Mouse (Mus musculus) megakaryocyte, embryonic 14.5 days (primary cell): ENCODE measurements around the gene Tmem189. TPM values are rescaled to one million over a fixed set of nuclear protein-coding genes. Genes with fewer than 3 reads are reported as not detected.

Experiments
- H3K27me3 ChIP-seq: replicated peaks from 2 replicates; pipeline ENCODE3; 2012; ENCODE audit warnings: inconsistent platforms
- H3K36me3 ChIP-seq: replicated peaks from 2 replicates; pipeline ENCODE3; 2012; ENCODE audit warnings: low read length, inconsistent platforms, mixed read lengths
- H3K4me1 ChIP-seq: 2 replicates; pipeline ENCODE4 v1.6.1; 2012; ENCODE audit warnings: inconsistent platforms
- H3K4me3 ChIP-seq: replicated peaks from 2 replicates; pipeline ENCODE3; 2012; ENCODE audit warnings: moderate library complexity, mild to moderate bottlenecking, inconsistent platforms
- H3K9me3 ChIP-seq: 2 replicates; pipeline ENCODE4 v1.6.1; 2012; ENCODE audit warnings: inconsistent platforms
- FLI1 ChIP-seq: IDR thresholded peaks from 2 replicates; pipeline ENCODE4 v1.6.1; 2012; ENCODE audit warnings: low read length, inconsistent platforms, mixed read lengths
- GATA1 ChIP-seq: IDR thresholded peaks from 3 replicates; pipeline ENCODE4 v1.6.1; 2012; ENCODE audit warnings: mixed read lengths, low read length, inconsistent platforms, borderline replicate concordance
- polyA plus RNA-seq: library from polyadenylated mRNA; stranded (reverse); fragments of >175 nt; gene quantifications from 2 replicates; pipeline ENCODE4 v1.2.3, GENCODE M21; 2012; ENCODE audit warnings: low replicate concordance; ENCODE audit not compliant: insufficient read depth

Tmem189 gene
- 164 and 173 TPM in 2 replicates for polyA plus RNA-seq

DNA sequence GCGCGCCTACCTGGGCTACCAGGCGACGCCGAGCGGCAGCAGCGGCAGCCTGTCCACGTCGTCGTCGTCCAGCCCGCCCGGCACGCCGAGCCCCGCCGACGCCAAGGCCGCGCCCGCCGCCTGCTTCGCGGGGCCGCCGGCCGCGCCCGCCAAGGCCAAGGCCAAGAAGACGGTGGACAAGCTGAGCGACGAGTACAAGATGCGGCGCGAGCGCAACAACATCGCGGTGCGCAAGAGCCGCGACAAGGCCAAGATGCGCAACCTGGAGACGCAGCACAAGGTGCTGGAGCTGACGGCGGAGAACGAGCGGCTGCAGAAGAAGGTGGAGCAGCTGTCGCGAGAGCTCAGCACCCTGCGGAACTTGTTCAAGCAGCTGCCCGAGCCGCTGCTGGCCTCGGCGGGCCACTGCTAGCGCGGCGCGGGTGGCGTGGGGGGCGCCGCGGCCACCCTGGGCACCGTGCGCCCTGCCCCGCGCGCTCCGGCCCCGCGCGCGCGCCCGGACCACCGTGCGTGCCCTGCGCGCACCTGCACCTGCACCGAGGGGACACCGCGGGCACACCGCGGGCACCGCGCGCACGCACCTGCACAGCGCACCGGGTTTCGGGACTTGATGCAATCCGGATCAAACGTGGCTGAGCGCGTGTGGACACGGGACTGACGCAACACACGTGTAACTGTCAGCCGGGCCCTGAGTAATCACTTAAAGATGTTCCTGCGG lies at the start of gene Tmem189:
Gene Tmem189, minus strand, starts transcription at position 322 of the 718 bp plus-strand sequence.
- H3K4me3 ChIP-seq: peak within 1 kb of the TSS; percentile 93
- H3K4me1 ChIP-seq: peaks cover 88% of the 10 kb centered on the region
- no peak for TF ChIP-seq GATA1
- no peak for TF ChIP-seq FLI1
- H3K9me3 ChIP-seq: no peaks in the 10 kb centered on the region
- H3K36me3 ChIP-seq: peaks cover 38% of the 10 kb centered on the region
- H3K27me3 ChIP-seq: peaks cover 27% of the 10 kb centered on the region

DNA sequence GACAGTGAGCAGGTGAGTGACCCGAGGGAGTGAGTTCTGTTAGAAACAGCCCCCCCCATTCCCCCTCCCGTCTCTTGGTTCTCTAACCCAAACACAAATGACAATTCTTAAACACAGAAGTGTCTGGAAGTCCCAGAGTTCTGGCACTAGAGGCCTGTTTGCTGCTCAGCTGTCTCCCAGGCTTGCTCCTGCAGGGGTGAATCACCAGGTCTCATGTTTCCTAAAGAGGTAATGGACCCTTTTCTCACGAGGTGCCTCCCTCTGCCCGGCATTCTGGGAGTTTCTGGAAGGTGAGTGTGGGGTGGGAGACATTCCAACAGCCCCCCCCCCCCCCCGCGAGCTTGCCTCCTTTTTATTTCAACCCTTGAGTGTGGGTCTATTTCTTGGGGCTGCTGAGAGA lies 49.4 kb upstream of the Tmem189 start:
- TF ChIP-seq GATA1 (no peak), FLI1 (no peak)
- Histone ChIP-seq H3K9me3 (no peaks in the 10 kb centered on the region), H3K4me3 (no peak overlapping the region), H3K27me3 (peaks cover 12% of the 10 kb centered on the region), H3K36me3 (no peaks in the 10 kb centered on the region), H3K4me1 (peaks cover 91% of the 10 kb centered on the region)

DNA sequence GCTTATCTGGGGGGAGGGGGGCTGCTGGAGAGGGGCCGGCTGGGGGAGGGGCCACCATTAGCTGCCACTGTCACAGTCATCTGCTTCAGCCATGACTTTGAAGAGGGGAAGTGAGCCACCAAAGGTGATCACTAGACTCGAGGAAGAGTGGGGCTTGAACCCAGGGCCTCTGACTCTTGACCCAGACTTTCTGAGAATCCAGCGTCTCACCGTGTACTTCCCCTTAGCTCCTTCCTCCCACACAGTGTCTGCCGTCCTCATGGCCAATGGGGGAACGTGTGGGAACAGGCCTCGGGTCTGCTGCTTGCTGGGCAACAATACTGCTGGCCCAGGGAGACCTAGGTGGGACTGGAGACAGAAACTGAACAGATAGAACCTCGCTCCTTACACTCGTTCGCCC lies 45.2 kb upstream of the Tmem189 start:
- H3K36me3 ChIP-seq: no peaks in the 10 kb centered on the region
- no peaks in the 10 kb centered on the region for H3K9me3 ChIP-seq
- H3K4me1 ChIP-seq: peaks cover 72% of the 10 kb centered on the region
- H3K4me3 ChIP-seq: no peak overlapping the region
- no peak for TF ChIP-seq FLI1
- H3K27me3 ChIP-seq: peaks cover 51% of the 10 kb centered on the region

DNA sequence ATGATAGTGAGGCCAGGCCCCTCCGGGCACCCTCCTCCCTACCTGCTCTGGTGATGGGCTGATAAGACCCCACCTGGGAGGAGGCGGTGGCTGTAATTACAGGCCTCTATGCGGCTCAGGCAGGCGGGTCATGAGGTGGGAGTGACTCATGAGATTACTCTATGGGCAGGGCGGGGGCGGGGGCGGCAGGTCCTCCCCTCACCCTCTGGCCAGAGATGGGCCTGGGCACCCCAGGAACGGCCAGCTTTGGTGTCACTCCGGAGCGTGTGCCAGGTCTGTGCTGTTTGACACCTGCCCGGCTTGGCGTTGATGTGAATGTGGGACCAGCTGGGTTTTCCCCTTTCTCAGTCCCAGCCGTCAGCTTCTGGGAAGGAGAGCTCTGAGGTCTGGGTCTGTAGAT lies 41.5 kb upstream of the Tmem189 start:
- no peak for TF ChIP-seq FLI1
- TF ChIP-seq GATA1: no peak

DNA sequence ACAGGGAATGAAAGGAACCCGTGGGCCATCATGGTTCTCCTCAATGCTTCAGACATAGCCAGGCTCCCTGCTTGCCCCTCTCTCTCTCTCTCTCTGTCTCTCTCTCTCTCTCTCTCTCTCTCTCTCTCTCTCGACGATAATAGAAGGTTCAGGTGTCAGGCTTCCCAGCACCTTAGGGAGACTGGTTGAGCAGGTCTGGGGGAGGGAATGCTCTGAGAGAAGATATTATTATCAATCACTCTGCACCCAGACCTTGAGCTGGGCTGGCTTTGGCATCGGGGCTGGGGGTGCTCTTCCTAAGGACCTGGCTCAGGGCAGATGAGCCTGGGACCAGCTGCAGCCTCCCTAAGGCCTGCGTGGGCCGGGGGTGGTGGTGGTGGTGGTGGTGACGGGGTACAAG lies 40.4 kb upstream of the Tmem189 start:
- H3K36me3 ChIP-seq: no peaks in the 10 kb centered on the region
- H3K9me3 ChIP-seq: no peaks in the 10 kb centered on the region; the same call in 1 of the 2 replicates
- peaks cover 95% of the 10 kb centered on the region for H3K27me3 ChIP-seq
- H3K4me1 ChIP-seq: peaks cover 54% of the 10 kb centered on the region
- no peak overlapping the region for H3K4me3 ChIP-seq
- no peak for TF ChIP-seq FLI1
- TF ChIP-seq GATA1: no peak

More for the DNA sequence above, 41.5 kb upstream of the Tmem189 start:
- Histone ChIP-seq H3K9me3 (no peaks in the 10 kb centered on the region; the same call in 1 of the 2 replicates), H3K36me3 (no peaks in the 10 kb centered on the region), H3K27me3 (peaks cover 86% of the 10 kb centered on the region), H3K4me1 (peaks cover 57% of the 10 kb centered on the region), H3K4me3 (no peak overlapping the region)

DNA sequence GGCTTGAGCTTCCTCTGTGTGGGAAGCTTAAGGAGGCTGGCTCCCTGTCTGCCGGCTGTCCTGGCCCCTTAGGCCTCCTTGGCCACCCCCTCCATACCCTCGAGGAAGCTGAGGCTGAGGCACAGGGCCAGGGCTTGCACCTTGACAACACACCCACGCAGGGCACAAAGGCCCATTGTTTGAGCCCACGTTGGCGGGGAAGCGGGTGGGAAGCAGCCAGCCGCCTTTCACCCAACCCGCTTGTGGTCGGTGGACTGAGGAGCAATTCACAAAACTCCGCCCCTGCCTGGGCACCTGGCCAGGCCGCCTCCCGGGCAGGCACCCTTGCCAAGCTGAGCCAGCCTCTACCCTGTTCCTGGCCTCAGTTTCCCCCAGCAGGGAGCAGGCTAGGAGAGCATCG lies 37.5 kb upstream of the Tmem189 start:
- H3K4me3 ChIP-seq: no peak overlapping the region
- H3K4me1 ChIP-seq: peaks cover 62% of the 10 kb centered on the region
- no peaks in the 10 kb centered on the region; the same call in 1 of the 2 replicates for H3K9me3 ChIP-seq
- no peaks in the 10 kb centered on the region for H3K36me3 ChIP-seq
- peaks cover 94% of the 10 kb centered on the region for H3K27me3 ChIP-seq
- TF ChIP-seq GATA1: no peak
- no peak for TF ChIP-seq FLI1

DNA sequence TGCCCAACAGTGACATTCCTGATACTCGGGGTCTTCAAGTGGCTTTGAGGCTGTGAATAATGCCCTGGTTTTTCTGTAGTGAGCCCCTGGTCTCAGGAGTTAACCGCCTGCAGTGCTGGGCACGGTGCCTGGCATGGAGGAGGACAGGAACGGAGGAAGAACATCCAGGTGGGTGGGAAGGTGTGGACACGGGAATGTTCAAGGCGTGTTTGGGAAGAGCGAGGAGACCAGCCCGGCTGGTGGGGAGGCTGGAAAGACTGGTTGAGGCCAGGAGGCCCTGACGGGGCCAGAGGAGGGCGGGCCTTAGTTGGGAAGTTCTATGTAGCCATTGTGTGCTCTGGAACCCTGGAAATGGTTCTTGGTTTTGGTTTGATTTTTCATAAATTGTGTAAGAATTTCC lies 36.3 kb upstream of the Tmem189 start:
- no peak for TF ChIP-seq FLI1
- no peak for TF ChIP-seq GATA1
- Histone ChIP-seq H3K4me3 (no peak overlapping the region), H3K4me1 (peaks cover 64% of the 10 kb centered on the region), H3K27me3 (peaks cover 95% of the 10 kb centered on the region), H3K36me3 (no peaks in the 10 kb centered on the region), H3K9me3 (no peaks in the 10 kb centered on the region; the same call in 1 of the 2 replicates)

DNA sequence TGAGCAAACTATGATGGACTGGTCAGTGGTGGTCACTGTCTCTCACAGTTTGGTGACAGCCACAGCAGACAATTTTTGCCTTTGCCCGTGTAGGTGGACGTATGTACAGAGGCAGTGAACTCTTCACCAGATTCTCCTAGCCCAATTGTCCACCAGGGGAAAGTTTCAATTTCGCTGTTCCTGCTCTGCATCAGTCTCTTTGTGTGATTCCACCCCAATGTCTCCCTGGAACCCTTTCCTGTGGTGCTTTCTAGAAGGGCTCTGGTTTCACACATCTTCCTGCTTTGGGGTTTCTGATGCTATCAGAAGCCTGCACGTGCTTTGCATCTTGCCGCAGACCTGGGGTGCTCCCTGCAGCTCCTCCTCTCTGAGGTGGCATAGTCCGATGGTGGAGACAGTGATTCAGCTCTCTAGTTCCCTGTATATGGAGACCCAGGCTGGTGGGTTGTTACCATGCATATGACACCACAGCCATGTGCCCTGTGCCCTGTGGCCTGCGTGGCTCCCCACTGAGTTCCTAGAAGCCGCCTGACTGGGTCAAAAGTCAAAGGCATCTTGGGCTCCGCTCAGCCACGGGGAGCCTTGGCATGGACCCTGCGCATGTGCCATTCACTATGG lies 34.1 kb upstream of the Tmem189 start:
- H3K4me3 ChIP-seq: peak overlapping the region; percentile 70

DNA sequence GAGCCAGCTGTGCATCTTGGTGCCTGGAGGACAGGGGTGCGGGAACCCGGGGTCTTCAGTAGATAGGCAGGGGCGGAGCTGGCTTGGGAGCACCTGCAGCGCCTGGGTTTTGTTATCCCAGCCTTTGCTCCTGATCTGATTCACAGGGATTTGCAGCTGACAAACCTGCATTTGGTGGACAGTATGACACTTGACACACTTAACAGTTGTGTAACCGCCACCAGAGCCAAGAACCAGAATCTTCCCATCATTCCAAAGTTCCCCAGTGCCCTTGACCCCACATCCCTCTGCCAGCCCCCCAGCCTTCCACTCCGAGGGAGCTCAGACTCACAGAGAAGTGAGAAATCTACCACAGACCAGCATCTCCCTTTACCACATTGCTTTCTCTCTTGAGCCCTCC lies 32.9 kb upstream of the Tmem189 start:
- Histone ChIP-seq H3K36me3 (no peaks in the 10 kb centered on the region), H3K4me3 (no peak overlapping the region), H3K9me3 (peaks cover 5% of the 10 kb centered on the region; the same call in 1 of the 2 replicates), H3K4me1 (peaks cover 58% of the 10 kb centered on the region), H3K27me3 (peaks cover 82% of the 10 kb centered on the region)
- TF ChIP-seq GATA1 (no peak), FLI1 (no peak)

More for the DNA sequence above, 34.1 kb upstream of the Tmem189 start:
- H3K9me3 ChIP-seq: peaks cover 2% of the 10 kb centered on the region; the same call in 1 of the 2 replicates
- TF ChIP-seq GATA1: no peak
- TF ChIP-seq FLI1: no peak
- peaks cover 91% of the 10 kb centered on the region for H3K27me3 ChIP-seq
- peaks cover 57% of the 10 kb centered on the region for H3K4me1 ChIP-seq
- H3K36me3 ChIP-seq: no peaks in the 10 kb centered on the region
